Mouse (Mus musculus) B cell, adult 2 months (primary cell): ENCODE data around the gene Ube2s.
A peak's percentile ranks its signal among the peaks of the same experiment; 100 is the strongest.

Experiments
- DNase-seq, 2 experiments: peaks; one replicate each; pipeline ENCODE4 v3.0.0; 2022

Ube2s gene

GRCm38 (mm10) chr7:4776861-4777830 is 35.2 kb downstream of the Ube2s start:
- DNase-seq: peak; percentile 46 to 47

GRCm38 (mm10) chr7:4776131-4776530 is 36.3 kb downstream of the Ube2s start:
- DNase-seq: no peak

- DNase-seq: no peak
Measured at GRCm38 (mm10) chr7:4771202-4771601, 41.2 kb downstream of the Ube2s start, which contains the start of gene Fam71e2. Gene Fam71e2 (minus strand): TSS chr7:4771302.

GRCm38 (mm10) chr7:4764946-4765710 is 47.3 kb downstream of the Ube2s start:
- DNase-seq: no peak

- DNase-seq: no peak
Measured at GRCm38 (mm10) chr7:4759670-4760069, 52.7 kb downstream of the Ube2s start.

GRCm38 (mm10) chr7:4752821-4753570 is 59.4 kb downstream of the Ube2s start, which contains the start of gene Cox6b2:
Gene Cox6b2 (minus strand): TSS chr7:4753094.
- DNase-seq: peak; percentile 76 to 80

- DNase-seq: peak; percentile 34 to 40
Measured at GRCm38 (mm10) chr7:4751971-4752820, 60.2 kb downstream of the Ube2s start.

- DNase-seq: no peak
Measured at GRCm38 (mm10) chr7:4749169-4749568, 63.2 kb downstream of the Ube2s start.

GRCm38 (mm10) chr7:4748321-4748720 is 64.1 kb downstream of the Ube2s start:
- no peak for DNase-seq

GRCm38 (mm10) chr7:4747156-4747899 is 65.1 kb downstream of the Ube2s start:
- DNase-seq: no peak

GRCm38 (mm10) chr7:4746326-4746980 is 65.9 kb downstream of the Ube2s start:
- no peak for DNase-seq

GRCm38 (mm10) chr7:4744886-4745285 is 67.5 kb downstream of the Ube2s start:
- DNase-seq: no peak
